Mouse (Mus musculus) forebrain, embryonic 14.5 days (tissue): ENCODE measurements around the gene Gys1. TPM values are rescaled to one million over a fixed set of nuclear protein-coding genes. Genes with fewer than 3 reads are reported as not detected.
A peak's percentile ranks its signal among the peaks of the same experiment; 100 is the strongest.

ENCODE experiments used
- ATAC-seq: fragments of 200-750 bp; cut with Nextera tagmentation; 2 replicates; pipeline ENCODE4 v1.8.0; 2017; ENCODE audit warnings: mild to moderate bottlenecking, moderate library complexity
- DNase-seq: peaks from one replicate; pipeline ENCODE4 v3.0.0-alpha.2; 2015; ENCODE audit warnings: low spot score
- H3K27ac ChIP-seq: fragments of 300-500 bp; sonication (generic); 2 replicates; pipeline ENCODE4 v1.5.1; 2014; ENCODE audit warnings: low read depth, mild to moderate bottlenecking, control low read depth, low read length, moderate library complexity
- H3K27me3 ChIP-seq: fragments of 300-500 bp; sonication (generic); replicated peaks from 2 replicates; pipeline ENCODE4 v1.6.1; 2014; ENCODE audit warnings: low read length, control low read depth, mixed read lengths; ENCODE audit not compliant: control insufficient read depth, insufficient read depth
- H3K36me3 ChIP-seq: fragments of 300-500 bp; sonication (generic); 2 replicates; pipeline ENCODE4 v1.6.1; 2014; ENCODE audit warnings: low read length, control low read depth; ENCODE audit not compliant: control insufficient read depth, insufficient read depth
- H3K4me1 ChIP-seq: fragments of 300-500 bp; sonication (generic); 2 replicates; pipeline ENCODE4 v1.6.1; 2014; ENCODE audit warnings: antibody characterized with exemption, low read length, control low read depth; ENCODE audit not compliant: control insufficient read depth, insufficient read depth
- H3K4me2 ChIP-seq: fragments of 300-500 bp; sonication (generic); 2 replicates; pipeline ENCODE4 v1.6.1; 2014; ENCODE audit warnings: mild to moderate bottlenecking, control low read depth, low read length
- H3K4me3 ChIP-seq: fragments of 300-500 bp; sonication (generic); 2 replicates; pipeline ENCODE4 v1.5.1; 2014; ENCODE audit warnings: low read depth, low read length, control low read depth
- H3K9ac ChIP-seq: fragments of 300-500 bp; sonication (generic); 2 replicates; pipeline ENCODE4 v1.6.1; 2014; ENCODE audit warnings: mild to moderate bottlenecking, low read length, control low read depth, moderate library complexity
- H3K9me3 ChIP-seq: fragments of 300-500 bp; sonication (generic); replicated peaks from 2 replicates; pipeline ENCODE4 v1.6.1; 2016; ENCODE audit warnings: low read length, control low read depth, mixed read lengths; ENCODE audit not compliant: control insufficient read depth
- WGBS: fragments of 180-500 bp; shearing (Covaris S2); extraction: QIAGEN DNeasy Blood & Tissue Kit; methylation state at CpG from one replicate; pipeline ENCODE4 v1.1.7; 2014; 5-methylcytosine and 5-hydroxymethylcytosine counted together
- polyA plus RNA-seq: library from polyadenylated mRNA; unstranded; fragments of >200 nt; fragmentation: Nextera tagmentation; extraction: Ambion mirVana; gene quantifications from 2 replicates; pipeline ENCODE4 v1.2.1, GENCODE M21; 2014

Gene Gys1
- polyA plus RNA-seq, 1 experiment from 2014 or later, result 13.4 TPM

DNA sequence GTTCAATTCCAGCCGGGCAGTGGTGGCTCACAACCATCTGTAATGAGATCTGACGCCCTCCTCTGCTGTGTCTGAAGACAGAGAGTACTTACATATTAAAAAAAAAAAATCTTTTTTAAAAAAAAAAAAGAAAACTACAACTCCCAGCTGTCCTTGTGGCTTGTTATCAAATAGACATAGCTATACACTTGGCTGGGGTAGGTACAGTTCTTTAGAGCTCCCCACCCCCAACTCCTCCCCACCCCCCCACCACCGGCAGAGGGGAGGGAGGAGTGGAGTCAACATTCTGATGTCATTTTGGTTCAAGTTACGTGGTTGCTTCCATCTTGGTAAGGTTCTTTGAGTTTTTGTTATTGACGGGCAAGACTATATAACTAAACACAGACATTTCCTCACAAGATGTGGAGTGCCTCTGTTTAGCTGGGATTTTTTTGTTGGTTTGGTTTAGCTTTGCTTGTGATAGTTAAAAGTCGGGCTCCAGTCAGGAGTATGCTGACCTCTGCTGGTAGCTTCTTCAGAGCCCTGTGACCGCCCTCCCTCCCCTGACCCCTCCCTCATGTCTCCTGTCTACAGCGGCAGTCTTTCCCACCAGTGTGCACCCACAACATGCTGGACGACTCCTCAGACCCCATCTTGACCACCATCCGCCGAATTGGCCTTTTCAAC is 12.8 kb downstream of the Gys1 start:
- Histone ChIP-seq H3K9me3 (no peaks in the 10 kb centered on the region), H3K36me3 (peaks cover 48% of the 10 kb centered on the region), H3K4me2 (no peak overlapping the region), H3K4me1 (no peaks in the 10 kb centered on the region), H3K27me3 (no peaks in the 10 kb centered on the region), H3K4me3 (no peak overlapping the region), H3K9ac (no peak overlapping the region), H3K27ac (no peak overlapping the region)
- DNase-seq (no peak), ATAC-seq (no peak)
- 44% methylated on average over 11 of the region's 11 CpGs for WGBS

DNA sequence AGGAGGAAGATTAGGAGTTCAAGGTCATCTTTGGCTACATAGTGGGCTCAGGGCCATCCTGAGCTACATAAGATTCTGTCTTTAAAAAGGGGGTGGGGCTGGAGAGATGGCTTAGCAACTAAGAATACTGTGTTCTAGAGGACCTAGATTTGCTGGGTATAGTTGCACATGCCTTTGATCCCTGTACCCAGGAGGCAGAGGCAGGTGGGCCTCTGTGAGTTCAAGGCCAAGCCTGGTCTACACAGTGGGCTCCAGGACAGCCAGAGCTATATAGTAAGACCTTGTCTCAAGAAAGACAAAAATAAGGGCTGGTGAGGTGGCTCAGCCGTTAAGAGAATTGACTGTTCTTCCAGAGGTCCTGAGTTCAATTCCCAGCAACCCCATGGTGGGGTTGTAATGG is 15.3 kb downstream of the Gys1 start:
- H3K4me1 ChIP-seq, result no peaks in the 10 kb centered on the region
- no peaks in the 10 kb centered on the region for H3K9me3 ChIP-seq
- 90% methylated on average over 1 of the region's 1 CpGs for WGBS
- peaks cover 43% of the 10 kb centered on the region for H3K36me3 ChIP-seq
- H3K27ac ChIP-seq, result no peak overlapping the region
- H3K4me3 ChIP-seq, result no peak overlapping the region
- H3K27me3 ChIP-seq, result no peaks in the 10 kb centered on the region
- no peak overlapping the region for H3K4me2 ChIP-seq
- no peak for ATAC-seq
- DNase-seq, result no peak
- H3K9ac ChIP-seq, result no peak overlapping the region

DNA sequence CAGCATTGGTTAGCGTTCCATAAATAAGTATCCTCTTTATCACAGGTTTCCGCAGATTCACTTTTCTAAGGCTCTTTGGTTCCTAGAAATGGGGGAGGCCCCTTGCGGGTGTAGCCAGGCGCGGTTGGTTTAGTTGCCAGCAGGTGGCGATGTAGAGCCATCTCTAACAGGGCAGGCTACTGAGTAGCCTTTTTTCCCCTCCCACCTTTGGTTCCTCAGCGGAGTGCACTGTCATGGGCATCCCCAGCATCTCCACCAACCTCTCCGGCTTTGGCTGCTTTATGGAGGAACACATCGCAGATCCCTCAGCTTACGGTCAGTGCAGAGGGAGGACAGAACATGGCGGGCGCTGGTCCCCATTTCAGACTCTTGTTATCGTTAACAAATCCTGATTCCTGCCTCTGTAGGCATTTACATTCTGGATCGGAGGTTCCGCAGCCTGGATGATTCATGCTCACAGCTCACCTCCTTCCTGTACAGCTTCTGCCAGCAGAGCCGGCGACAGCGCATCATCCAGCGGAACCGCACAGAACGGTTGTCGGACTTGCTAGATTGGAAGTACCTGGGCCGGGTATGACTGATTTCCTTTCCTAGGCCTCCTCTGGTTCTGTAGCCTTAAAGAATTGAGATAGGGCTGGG is 16.8 kb downstream of the Gys1 start:
- DNase-seq (peak; percentile 83), ATAC-seq (peak; percentile 81)
- Histone ChIP-seq H3K36me3 (peaks cover 48% of the 10 kb centered on the region), H3K4me3 (no peak overlapping the region), H3K27ac (no peak overlapping the region), H3K4me2 (no peak overlapping the region), H3K9ac (no peak overlapping the region), H3K27me3 (no peaks in the 10 kb centered on the region), H3K9me3 (no peaks in the 10 kb centered on the region), H3K4me1 (no peaks in the 10 kb centered on the region)
- whole genome bisulfite sequencing, result 49% methylated on average over 23 of the region's 23 CpGs

DNA sequence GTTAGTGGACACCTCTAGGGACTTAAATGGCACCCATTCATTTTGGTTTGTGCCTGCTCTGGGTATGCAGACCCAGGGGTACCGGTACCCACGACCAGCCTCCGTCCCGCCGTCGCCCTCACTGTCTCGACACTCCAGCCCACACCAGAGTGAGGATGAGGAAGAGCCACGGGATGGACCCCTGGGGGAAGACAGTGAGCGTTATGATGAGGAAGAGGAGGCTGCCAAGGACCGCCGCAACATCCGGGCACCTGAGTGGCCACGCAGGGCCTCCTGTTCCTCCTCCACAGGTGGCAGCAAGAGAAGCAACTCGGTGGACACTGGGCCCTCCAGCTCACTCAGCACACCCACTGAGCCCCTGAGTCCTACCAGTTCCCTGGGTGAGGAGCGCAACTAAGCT is 20.3 kb downstream of the Gys1 start:
- Histone ChIP-seq H3K4me2 (no peak overlapping the region), H3K4me1 (peaks cover 16% of the 10 kb centered on the region), H3K4me3 (no peak overlapping the region), H3K9ac (no peak overlapping the region), H3K27me3 (no peaks in the 10 kb centered on the region), H3K9me3 (no peaks in the 10 kb centered on the region), H3K27ac (no peak overlapping the region), H3K36me3 (peaks cover 55% of the 10 kb centered on the region)
- ATAC-seq (no peak), DNase-seq (no peak)
- 92% methylated on average over 15 of the region's 15 CpGs for WGBS

DNA sequence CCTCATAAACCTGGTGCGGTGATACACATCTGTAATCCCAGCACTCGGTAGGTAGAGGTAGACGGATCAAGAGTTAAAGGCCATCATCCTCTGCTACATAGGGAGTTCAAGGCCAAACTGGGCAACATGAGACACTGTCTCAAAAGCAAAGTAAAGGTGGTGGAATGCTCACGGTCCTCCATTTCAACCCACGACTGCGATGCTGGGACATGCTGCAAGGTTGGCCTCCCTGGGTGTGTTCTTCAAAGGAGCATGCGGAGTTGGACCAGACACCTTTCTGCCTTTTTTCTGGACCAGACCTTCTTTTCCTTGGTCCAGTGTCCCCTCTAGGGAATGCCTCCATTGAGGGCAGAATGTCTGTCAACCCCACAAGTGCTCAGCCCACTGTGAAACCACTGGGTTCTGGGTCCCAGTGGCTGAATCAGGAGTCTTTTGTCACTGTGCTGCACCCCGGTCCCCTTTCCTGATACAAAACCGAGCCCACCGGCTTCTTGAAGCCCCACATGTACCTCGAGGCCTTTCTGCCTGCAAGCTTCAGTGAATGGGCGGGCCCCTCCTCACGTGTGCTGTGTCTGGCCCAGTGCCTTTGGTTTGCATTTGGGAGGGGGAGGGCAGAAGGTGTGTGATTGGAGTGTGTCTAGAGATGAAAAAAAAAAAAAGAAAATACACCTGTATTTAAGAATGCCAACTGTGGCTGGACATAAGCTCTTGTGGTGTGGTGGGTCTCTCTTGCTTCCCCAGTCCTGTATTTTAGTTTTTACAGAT is 21.5 kb downstream of the Gys1 start:
- peaks cover 56% of the 10 kb centered on the region for H3K36me3 ChIP-seq
- no peak for ATAC-seq
- no peak overlapping the region for H3K9ac ChIP-seq
- H3K4me2 ChIP-seq, result no peak overlapping the region
- DNase-seq, result no peak
- H3K9me3 ChIP-seq, result no peaks in the 10 kb centered on the region
- peaks cover 24% of the 10 kb centered on the region for H3K4me1 ChIP-seq
- 73% methylated on average over 13 of the region's 13 CpGs for WGBS
- H3K27ac ChIP-seq, result no peak overlapping the region
- no peak overlapping the region for H3K4me3 ChIP-seq
- H3K27me3 ChIP-seq, result no peaks in the 10 kb centered on the region

DNA sequence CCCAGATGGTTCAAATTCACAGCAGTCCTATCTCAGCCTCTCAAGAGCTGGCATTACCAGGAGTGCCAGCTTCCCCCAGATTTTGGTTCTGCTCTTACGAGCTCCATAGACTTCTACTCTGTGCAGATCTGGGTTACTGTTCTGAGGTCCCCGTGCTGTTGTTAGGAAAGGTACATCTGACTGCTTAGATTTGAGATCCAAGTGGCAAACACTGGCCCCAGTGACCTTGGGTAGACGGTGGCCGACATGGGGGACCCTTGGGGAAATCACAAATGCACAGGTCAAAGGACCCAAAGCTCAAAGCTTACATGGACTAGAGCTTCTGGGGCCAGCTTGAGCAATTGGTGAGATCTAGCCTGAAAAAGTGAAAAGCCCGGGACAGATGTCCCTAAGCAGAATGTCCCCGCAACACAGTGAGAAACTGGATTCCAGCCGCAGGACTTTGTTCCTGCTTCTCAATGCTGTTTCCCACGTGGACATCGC is 22.1 kb downstream of the Gys1 start:
- H3K27ac ChIP-seq, result peak overlapping the region; percentile 29; the same call in 1 of the 2 replicates
- no peaks in the 10 kb centered on the region for H3K27me3 ChIP-seq
- H3K4me3 ChIP-seq, result 0 out of 2 replicates have a peak overlapping the region, but pooled peaks have one; percentile 80
- H3K36me3 ChIP-seq, result peaks cover 60% of the 10 kb centered on the region
- 60% methylated on average over 9 of the region's 9 CpGs for WGBS
- H3K4me2 ChIP-seq, result peak overlapping the region; percentile 83
- DNase-seq (no peak), ATAC-seq (no peak)
- no peak overlapping the region for H3K9ac ChIP-seq
- H3K9me3 ChIP-seq, result no peaks in the 10 kb centered on the region
- H3K4me1 ChIP-seq, result peaks cover 24% of the 10 kb centered on the region

DNA sequence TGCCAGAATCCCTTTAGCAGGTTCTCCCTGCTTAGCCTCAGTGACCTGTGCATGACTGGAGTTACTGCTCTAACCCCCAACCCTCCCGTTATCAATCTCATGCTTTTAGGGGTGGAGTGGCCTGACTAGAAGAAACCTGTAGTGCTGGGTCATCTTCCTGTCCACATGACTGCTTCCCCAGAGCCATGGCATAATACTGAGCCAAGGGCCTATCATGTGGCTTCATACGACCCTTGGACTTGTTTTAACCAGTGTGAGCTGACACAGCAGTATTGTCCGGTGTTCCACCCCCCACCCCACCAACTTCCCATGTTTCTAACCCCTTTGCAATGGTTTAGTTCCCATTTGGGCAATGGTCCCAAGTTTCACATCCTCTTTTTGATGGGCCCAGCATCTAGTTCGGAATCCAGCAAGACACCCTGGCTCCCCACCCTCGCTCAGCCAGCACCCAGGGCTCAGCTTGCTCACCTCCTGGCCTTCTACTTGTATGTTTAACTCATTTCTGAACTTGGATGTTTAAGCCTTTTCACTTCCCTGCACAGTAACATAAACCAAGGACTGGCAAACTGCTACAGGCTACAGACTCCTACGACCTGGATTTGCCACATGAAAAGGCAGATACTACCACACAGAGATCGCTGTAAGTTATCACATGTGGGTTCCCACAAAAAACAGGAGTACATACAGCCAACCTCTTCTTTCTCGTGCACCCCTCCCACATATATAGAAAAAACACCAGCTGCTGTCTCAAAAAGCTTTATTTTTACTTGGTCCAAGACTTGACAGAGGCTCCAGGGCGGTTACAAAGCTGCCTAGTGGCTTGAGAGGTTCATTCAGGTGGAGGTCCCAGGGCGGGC is 22.8 kb downstream of the Gys1 start:
- Histone ChIP-seq H3K4me3 (peak overlapping the region; percentile 80), H3K27ac (peak overlapping the region; percentile 29; the same call in 1 of the 2 replicates), H3K4me2 (peak overlapping the region; percentile 83), H3K36me3 (peaks cover 61% of the 10 kb centered on the region), H3K9ac (peak overlapping the region; percentile 94), H3K4me1 (peaks cover 24% of the 10 kb centered on the region), H3K9me3 (no peaks in the 10 kb centered on the region), H3K27me3 (no peaks in the 10 kb centered on the region)
- WGBS, result 70% methylated on average over 10 of the region's 10 CpGs
- DNase-seq (no peak), ATAC-seq (no peak)

DNA sequence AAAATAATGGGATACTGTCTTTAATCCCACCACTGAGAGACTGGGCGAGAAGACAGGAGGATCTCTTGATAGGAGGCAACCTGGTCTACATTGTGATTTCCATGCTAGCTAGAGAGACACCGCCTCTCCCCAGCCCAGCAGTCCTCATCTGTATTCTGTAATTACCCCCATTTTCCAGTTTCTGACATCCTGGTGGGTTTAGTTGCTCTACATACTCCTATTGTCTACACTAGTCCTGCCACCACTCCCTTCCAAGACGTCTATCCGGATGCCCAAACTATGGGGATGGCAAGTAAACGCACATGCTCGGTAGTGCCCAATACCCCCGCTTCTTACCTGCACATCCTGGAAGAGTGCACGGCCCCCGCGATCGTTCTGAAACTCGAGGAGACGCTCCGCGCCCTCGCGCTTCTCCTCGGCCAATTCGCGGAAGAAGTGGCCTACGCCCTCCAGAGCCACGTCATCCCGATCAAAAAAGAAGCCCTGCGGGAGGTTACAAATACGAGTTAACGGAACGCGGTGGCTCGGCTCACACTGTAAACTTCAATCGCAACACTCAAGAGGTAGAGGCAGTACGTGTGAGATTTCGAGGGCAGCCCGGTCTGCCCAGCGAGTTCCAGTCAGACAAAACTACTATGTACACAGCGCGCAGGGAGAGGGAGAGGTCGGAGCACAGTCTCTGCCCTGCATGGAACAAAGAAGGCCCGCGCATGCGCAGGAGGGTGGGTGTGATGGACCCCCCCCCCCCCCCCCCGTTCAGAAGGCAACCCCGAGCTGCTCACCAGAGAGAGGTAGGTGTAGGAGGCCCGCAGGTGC is 24.3 kb downstream of the Gys1 start:
- WGBS, result under 1% methylated on average over 39 of the region's 43 CpGs
- no peaks in the 10 kb centered on the region for H3K27me3 ChIP-seq
- no peaks in the 10 kb centered on the region for H3K9me3 ChIP-seq
- H3K4me2 ChIP-seq, result peak overlapping the region; percentile 83
- peak overlapping the region; percentile 80 for H3K4me3 ChIP-seq
- H3K4me1 ChIP-seq, result peaks cover 24% of the 10 kb centered on the region
- peak overlapping the region; percentile 98 for H3K27ac ChIP-seq
- DNase-seq (peak; percentile 89), ATAC-seq (peak; percentile 77)
- H3K36me3 ChIP-seq, result peaks cover 70% of the 10 kb centered on the region
- peak overlapping the region; percentile 94 for H3K9ac ChIP-seq
